Mouse (Mus musculus) intestine, postnatal 0 days (tissue): Measurements from ENCODE around the gene Alg14. TPM values are rescaled to one million over a fixed set of nuclear protein-coding genes. Genes with fewer than 3 reads are reported as not detected.

Source experiments
- ATAC-seq: fragments of 200-750 bp; cut with Nextera tagmentation; 2 replicates; pipeline ENCODE4 v1.8.0; 2017; ENCODE audit warnings: mild to moderate bottlenecking, moderate TSS enrichment, moderate library complexity
- H3K27ac ChIP-seq: fragments of 300-500 bp; sonication (generic); 2 replicates; pipeline ENCODE4 v1.5.1; 2014; ENCODE audit warnings: mild to moderate bottlenecking, low read depth, low read length, moderate library complexity
- H3K27me3 ChIP-seq: fragments of 300-500 bp; sonication (generic); replicated peaks from 2 replicates; pipeline ENCODE4 v1.6.1; 2014; ENCODE audit warnings: low read length, mixed read lengths; ENCODE audit not compliant: control insufficient read depth, insufficient read depth
- H3K36me3 ChIP-seq: fragments of 300-500 bp; sonication (generic); 2 replicates; pipeline ENCODE4 v1.6.1; 2014; ENCODE audit warnings: mild to moderate bottlenecking, moderate library complexity; ENCODE audit not compliant: control insufficient read depth, insufficient read depth
- H3K4me1 ChIP-seq: fragments of 300-500 bp; sonication (generic); replicated peaks from 2 replicates; pipeline ENCODE4 v1.6.1; 2014; ENCODE audit warnings: antibody characterized with exemption, low read length, mixed read lengths; ENCODE audit not compliant: control insufficient read depth, insufficient read depth
- H3K4me2 ChIP-seq: fragments of 300-500 bp; sonication (generic); replicated peaks from 2 replicates; pipeline ENCODE4 v1.6.1; 2014; ENCODE audit warnings: low read depth, mild to moderate bottlenecking, moderate library complexity
- H3K4me3 ChIP-seq: fragments of 300-500 bp; sonication (generic); 2 replicates; pipeline ENCODE4 v1.5.1; 2014; ENCODE audit warnings: low read depth, low read length
- H3K9ac ChIP-seq: fragments of 300-500 bp; sonication (generic); 2 replicates; pipeline ENCODE4 v1.6.1; 2014; ENCODE audit warnings: mild to moderate bottlenecking, low read depth, low read length
- H3K9me3 ChIP-seq: fragments of 300-500 bp; sonication (generic); 2 replicates; pipeline ENCODE4 v1.6.1; 2016; ENCODE audit warnings: mixed run types; ENCODE audit not compliant: control insufficient read depth
- CTCF ChIP-seq: sonication (generic); IDR thresholded peaks from 2 replicates; pipeline ENCODE4 v1.5.1; 2016; ENCODE audit warnings: low read depth, mild to moderate bottlenecking, control low read depth, antibody characterized with exemption, moderate library complexity
- WGBS: fragments of 180-500 bp; shearing (Covaris S2); extraction: QIAGEN DNeasy Blood & Tissue Kit; methylation state at CpG from one replicate; pipeline ENCODE4 v1.1.7; 2014; 5-methylcytosine and 5-hydroxymethylcytosine counted together
- polyA plus RNA-seq: library from polyadenylated mRNA; unstranded; fragments of >200 nt; fragmentation: Nextera tagmentation; extraction: Ambion mirVana; gene quantifications from 2 replicates; pipeline ENCODE4 v1.2.1, GENCODE M21; 2015

The Alg14 gene
- polyA plus RNA-seq, 1 experiment from 2014 or later = 26.1 TPM

DNA sequence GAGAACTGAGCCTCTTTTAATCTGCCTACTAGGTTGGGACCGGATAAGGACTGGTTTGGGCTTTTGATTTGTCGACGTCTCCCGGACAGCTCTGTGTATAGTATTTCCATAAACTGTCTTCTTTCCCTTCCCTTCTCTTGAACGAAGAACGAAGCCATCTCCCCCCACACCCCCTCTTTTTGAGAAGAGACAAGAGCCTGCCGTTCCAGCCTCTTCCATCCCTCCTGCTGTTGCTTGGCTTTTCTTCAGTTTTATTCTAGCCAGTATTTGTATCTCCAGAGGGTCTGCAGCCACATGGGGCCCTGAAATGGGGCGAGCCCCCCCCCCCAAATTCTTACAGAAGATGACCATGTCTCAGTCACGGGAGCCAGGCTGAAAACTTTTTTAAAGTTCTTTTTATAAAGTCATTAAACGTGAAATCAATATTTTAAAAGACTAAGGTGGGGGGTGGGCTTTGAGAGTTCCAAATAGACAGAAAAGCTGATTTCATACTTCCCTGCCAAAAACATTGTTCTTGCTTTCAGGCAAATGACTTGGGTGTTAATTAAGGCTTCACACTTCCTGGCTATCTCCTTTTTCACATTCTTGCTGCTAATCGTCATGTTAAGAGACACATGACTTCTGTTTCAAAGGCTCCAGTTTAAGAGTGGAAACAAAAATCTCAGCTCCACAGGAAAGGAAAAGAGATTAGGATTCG lies 79.4 kb downstream of the Alg14 start:
- Histone ChIP-seq H3K9me3 (no peaks in the 10 kb centered on the region), H3K4me1 (no peaks in the 10 kb centered on the region; the same call in 1 of the 2 replicates), H3K4me2 (no peak overlapping the region), H3K27me3 (no peaks in the 10 kb centered on the region), H3K9ac (no peak overlapping the region), H3K36me3 (no peaks in the 10 kb centered on the region), H3K27ac (no peak overlapping the region), H3K4me3 (no peak overlapping the region)
- WGBS = 73% methylated on average over 12 of the region's 12 CpGs
- TF ChIP-seq CTCF = no peak
- no peak for ATAC-seq

DNA sequence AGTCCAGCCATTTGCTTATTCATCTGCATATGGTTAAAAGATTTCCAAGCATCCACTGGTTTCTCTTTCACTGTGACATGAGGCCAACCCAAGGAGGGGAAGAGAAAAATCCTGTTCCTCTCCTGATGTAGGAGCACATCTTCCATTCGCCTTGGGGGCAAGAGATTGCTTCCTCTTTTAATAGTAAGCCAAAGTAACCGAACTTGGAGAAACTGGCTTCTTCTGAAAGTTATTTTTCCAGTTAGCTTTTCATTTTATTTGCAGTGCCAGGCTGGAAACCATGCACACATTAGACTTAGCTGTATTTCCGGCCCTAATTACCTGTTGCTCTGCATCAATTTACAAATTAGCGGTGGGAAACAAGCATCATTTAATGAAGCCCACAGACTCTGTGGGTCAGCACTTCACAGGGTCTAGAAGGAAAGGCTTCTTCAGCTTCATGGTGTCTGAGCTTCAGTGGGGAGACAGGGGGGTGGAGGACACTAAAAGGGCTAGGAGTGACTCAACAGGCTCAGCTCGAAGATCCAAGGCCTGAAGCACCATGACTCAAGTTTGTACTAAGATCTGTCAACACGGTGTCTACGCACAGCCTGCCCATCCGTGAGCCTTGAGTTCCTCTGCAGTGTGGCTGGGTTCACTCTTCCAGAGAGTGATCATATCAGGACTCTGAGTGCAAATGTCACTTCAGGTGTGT lies 80.1 kb downstream of the Alg14 start:
- H3K4me2 ChIP-seq = no peak overlapping the region
- no peaks in the 10 kb centered on the region; the same call in 1 of the 2 replicates for H3K4me1 ChIP-seq
- H3K27me3 ChIP-seq = no peaks in the 10 kb centered on the region
- 79% methylated on average over 8 of the region's 8 CpGs for WGBS
- no peak overlapping the region for H3K27ac ChIP-seq
- H3K9me3 ChIP-seq = no peaks in the 10 kb centered on the region
- no peak for TF ChIP-seq CTCF
- no peak overlapping the region for H3K9ac ChIP-seq
- no peak for ATAC-seq
- H3K4me3 ChIP-seq = no peak overlapping the region
- no peaks in the 10 kb centered on the region for H3K36me3 ChIP-seq

DNA sequence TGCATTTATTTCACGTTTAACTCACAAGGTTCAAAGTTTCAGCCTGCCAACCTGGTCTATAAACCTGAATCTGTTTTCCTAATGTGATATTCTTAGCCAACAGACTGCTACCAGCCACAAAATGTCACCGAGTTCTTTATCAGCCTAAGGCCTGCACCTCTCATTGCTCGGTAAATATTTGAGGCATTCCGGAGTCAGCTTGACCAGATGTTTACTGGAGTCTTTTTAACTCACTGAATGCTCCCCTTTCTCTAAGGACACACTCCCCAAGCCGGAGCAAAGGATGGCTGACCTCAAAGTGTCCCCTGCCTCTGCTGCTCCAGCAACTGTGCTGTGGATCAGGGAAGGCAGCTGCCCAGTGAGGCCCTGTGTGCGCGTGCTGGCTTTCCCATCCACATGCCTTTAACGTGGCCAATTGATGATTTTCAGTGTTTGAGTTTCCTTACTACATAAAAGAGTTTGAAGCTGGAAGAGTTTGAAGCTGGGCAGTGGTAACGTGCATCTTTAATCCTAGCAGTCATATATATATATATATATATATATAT lies 82.4 kb downstream of the Alg14 start:
- 40% methylated on average over 9 of the region's 9 CpGs for WGBS
- ATAC-seq = no peak
- no peaks in the 10 kb centered on the region for H3K27me3 ChIP-seq

DNA sequence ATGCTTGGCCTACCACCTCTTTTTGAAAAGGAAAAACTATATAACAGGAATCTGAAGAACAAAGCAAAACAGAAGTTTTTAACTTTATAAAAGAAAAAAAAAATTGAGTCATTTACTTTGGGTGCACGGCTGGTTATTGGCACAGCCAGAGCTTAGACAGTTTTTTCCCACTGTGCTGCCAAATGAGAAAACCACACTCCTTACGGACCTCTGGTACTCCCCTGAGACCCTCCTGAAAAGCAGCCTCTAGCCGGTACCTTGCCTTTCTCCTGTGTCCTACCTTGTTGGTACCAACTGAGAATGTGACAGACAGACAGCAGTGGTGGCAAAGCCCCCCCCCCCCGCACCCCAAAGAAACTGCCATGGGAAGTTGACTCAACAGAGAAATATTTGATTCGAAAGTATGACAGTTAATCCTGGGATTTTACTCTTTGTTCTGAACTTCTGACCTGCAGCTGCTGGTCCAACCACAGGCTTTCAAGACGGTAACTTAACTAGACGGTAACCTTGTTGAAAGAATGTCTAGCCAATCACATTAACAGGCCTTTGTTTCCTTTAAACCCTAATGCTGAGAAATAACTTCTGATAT lies 84.1 kb downstream of the Alg14 start:
- TF ChIP-seq CTCF = no peak
- no peak for ATAC-seq
- Histone ChIP-seq H3K4me1 (no peaks in the 10 kb centered on the region; the same call in 1 of the 2 replicates), H3K4me2 (no peak overlapping the region), H3K27ac (no peak overlapping the region), H3K27me3 (no peaks in the 10 kb centered on the region), H3K4me3 (no peak overlapping the region), H3K36me3 (no peaks in the 10 kb centered on the region), H3K9me3 (no peaks in the 10 kb centered on the region), H3K9ac (no peak overlapping the region)
- WGBS = 72% methylated on average over 7 of the region's 7 CpGs

More for the DNA sequence above, 82.4 kb downstream of the Alg14 start:
- Histone ChIP-seq H3K27ac (no peak overlapping the region), H3K4me3 (no peak overlapping the region), H3K9ac (no peak overlapping the region), H3K4me1 (no peaks in the 10 kb centered on the region; the same call in 1 of the 2 replicates), H3K36me3 (no peaks in the 10 kb centered on the region), H3K4me2 (no peak overlapping the region), H3K9me3 (no peaks in the 10 kb centered on the region)
- TF ChIP-seq CTCF = no peak

DNA sequence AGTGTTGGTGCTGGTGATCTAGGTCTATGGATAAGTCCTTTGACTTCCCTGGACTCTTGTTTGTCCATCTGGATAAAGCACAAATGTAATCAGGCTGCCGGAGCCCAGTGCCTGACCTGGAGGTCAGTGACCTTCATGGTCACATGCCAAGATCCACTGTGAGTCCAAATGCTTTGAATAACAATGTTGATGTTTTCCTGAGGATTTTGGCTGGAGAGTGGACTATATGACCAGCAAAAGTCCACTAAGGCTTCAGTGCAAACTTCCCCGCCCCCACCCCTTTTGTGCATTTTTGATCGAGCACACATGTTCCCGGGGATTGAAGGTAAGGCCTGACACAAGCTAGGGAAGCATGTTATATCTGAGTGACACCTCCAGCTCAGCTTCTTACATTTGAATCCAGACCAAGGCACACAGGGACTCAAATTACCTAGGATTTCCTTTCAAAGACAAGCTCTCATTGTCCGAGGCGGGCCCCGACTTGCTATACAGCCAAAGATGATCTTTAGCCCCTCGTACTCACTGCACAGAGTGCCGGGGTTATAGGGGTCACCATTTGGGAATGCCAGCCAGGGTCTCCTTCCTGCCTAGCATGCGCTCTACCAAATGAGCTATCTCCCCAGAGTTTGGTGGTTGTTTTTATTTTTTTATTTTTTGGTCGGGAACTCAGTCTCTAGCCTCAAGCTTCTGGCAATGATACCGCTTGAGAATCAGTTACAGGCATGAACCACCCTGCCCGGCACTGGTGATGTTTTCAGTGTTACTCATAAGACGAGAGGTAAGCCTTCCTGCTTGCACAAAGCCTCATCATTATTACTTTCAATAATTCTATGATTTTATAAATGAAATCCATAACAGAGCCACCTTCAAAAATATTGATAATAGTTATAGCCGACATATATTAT lies 87.4 kb downstream of the Alg14 start:
- Histone ChIP-seq H3K4me2 (no peak overlapping the region), H3K27me3 (no peaks in the 10 kb centered on the region), H3K9ac (no peak overlapping the region), H3K9me3 (no peaks in the 10 kb centered on the region), H3K36me3 (no peaks in the 10 kb centered on the region), H3K4me1 (no peaks in the 10 kb centered on the region; the same call in 1 of the 2 replicates), H3K4me3 (no peak overlapping the region), H3K27ac (no peak overlapping the region)
- 73% methylated on average over 15 of the region's 15 CpGs for WGBS
- no peak for ATAC-seq
- TF ChIP-seq CTCF = no peak
